Mouse (Mus musculus): ENCODE measurements around the gene Tbc1d5. TPM values are rescaled to one million over a fixed set of nuclear protein-coding genes. Genes with fewer than 3 reads are reported as not detected.

Gene Tbc1d5
- polyA plus RNA-seq, 1 experiment = 16.4 TPM

GRCm38 (mm10) chr17:50814089-50814488 lies 365.1 kb downstream of the Tbc1d5 start:
- H3K27ac ChIP-seq (ENCODE audit: insufficient read depth, low read length) = no peak overlapping the region
- no peaks in the 10 kb centered on the region for H3K9me3 ChIP-seq (replicated peaks; ENCODE audit: control insufficient read depth, insufficient read depth, low read length, poor library complexity, severe bottlenecking)

GRCm38 (mm10) chr17:50813580-50813979 lies 365.6 kb downstream of the Tbc1d5 start:
- no peak overlapping the region for H3K4me3 ChIP-seq (ENCODE audit: low read depth, low read length)
- no peak overlapping the region for H3K9ac ChIP-seq (ENCODE audit: low read depth, poor library complexity, severe bottlenecking)
- H3K27ac ChIP-seq (ENCODE audit: insufficient read depth, low read length) = no peak overlapping the region
- H3K27me3 ChIP-seq (ENCODE audit: control insufficient read depth, insufficient read depth, low read length, poor library complexity, severe bottlenecking) = no peaks in the 10 kb centered on the region
- no peaks in the 10 kb centered on the region for H3K36me3 ChIP-seq (ENCODE audit: control insufficient read depth, insufficient read depth, low read length, poor library complexity, severe bottlenecking)
- no peak for TF ChIP-seq POLR2A (IDR thresholded peaks at IDR 0.05; ENCODE audit: insufficient read depth, low read length)
- TF ChIP-seq EP300 (IDR thresholded peaks at IDR 0.05; ENCODE audit: insufficient read depth, low read depth, low read length) = no peak
- no peak for TF ChIP-seq CTCF (IDR thresholded peaks at IDR 0.05; ENCODE audit: low read depth, low read length)
- H3K9me3 ChIP-seq (replicated peaks; ENCODE audit: control insufficient read depth, insufficient read depth, low read length, poor library complexity, severe bottlenecking) = no peaks in the 10 kb centered on the region
- no peaks in the 10 kb centered on the region for H3K4me1 ChIP-seq (ENCODE audit: control insufficient read depth, insufficient read depth, low read length)

More at GRCm38 (mm10) chr17:50814089-50814488, 365.1 kb downstream of the Tbc1d5 start:
- no peaks in the 10 kb centered on the region for H3K27me3 ChIP-seq (ENCODE audit: control insufficient read depth, insufficient read depth, low read length, poor library complexity, severe bottlenecking)
- no peaks in the 10 kb centered on the region for H3K4me1 ChIP-seq (ENCODE audit: control insufficient read depth, insufficient read depth, low read length)
- TF ChIP-seq POLR2A (IDR thresholded peaks at IDR 0.05; ENCODE audit: insufficient read depth, low read length) (no peak), CTCF (IDR thresholded peaks at IDR 0.05; ENCODE audit: low read depth, low read length) (peak; percentile 13), EP300 (IDR thresholded peaks at IDR 0.05; ENCODE audit: insufficient read depth, low read depth, low read length) (no peak)
- no peaks in the 10 kb centered on the region for H3K36me3 ChIP-seq (ENCODE audit: control insufficient read depth, insufficient read depth, low read length, poor library complexity, severe bottlenecking)
- no peak overlapping the region for H3K9ac ChIP-seq (ENCODE audit: low read depth, poor library complexity, severe bottlenecking)
- H3K4me3 ChIP-seq (ENCODE audit: low read depth, low read length) = no peak overlapping the region

GRCm38 (mm10) chr17:50805631-50806030 lies 373.5 kb downstream of the Tbc1d5 start:
- Histone ChIP-seq H3K27me3 (ENCODE audit: control insufficient read depth, insufficient read depth, low read length, poor library complexity, severe bottlenecking) (no peaks in the 10 kb centered on the region), H3K4me3 (ENCODE audit: low read depth, low read length) (no peak overlapping the region), H3K4me1 (ENCODE audit: control insufficient read depth, insufficient read depth, low read length) (no peaks in the 10 kb centered on the region), H3K27ac (ENCODE audit: insufficient read depth, low read length) (no peak overlapping the region), H3K9ac (ENCODE audit: low read depth, poor library complexity, severe bottlenecking) (no peak overlapping the region), H3K36me3 (ENCODE audit: control insufficient read depth, insufficient read depth, low read length, poor library complexity, severe bottlenecking) (no peaks in the 10 kb centered on the region), H3K9me3 (replicated peaks; ENCODE audit: control insufficient read depth, insufficient read depth, low read length, poor library complexity, severe bottlenecking) (no peaks in the 10 kb centered on the region)
- TF ChIP-seq CTCF (IDR thresholded peaks at IDR 0.05; ENCODE audit: low read depth, low read length) (no peak), EP300 (IDR thresholded peaks at IDR 0.05; ENCODE audit: insufficient read depth, low read depth, low read length) (no peak), POLR2A (IDR thresholded peaks at IDR 0.05; ENCODE audit: insufficient read depth, low read length) (no peak)

GRCm38 (mm10) chr17:50803234-50803633 lies 375.9 kb downstream of the Tbc1d5 start:
- H3K27ac ChIP-seq (ENCODE audit: insufficient read depth, low read length) = no peak overlapping the region
- no peaks in the 10 kb centered on the region for H3K27me3 ChIP-seq (ENCODE audit: control insufficient read depth, insufficient read depth, low read length, poor library complexity, severe bottlenecking)
- H3K9ac ChIP-seq (ENCODE audit: low read depth, poor library complexity, severe bottlenecking) = no peak overlapping the region
- H3K36me3 ChIP-seq (ENCODE audit: control insufficient read depth, insufficient read depth, low read length, poor library complexity, severe bottlenecking) = no peaks in the 10 kb centered on the region
- H3K4me1 ChIP-seq (ENCODE audit: control insufficient read depth, insufficient read depth, low read length) = no peaks in the 10 kb centered on the region
- no peaks in the 10 kb centered on the region for H3K9me3 ChIP-seq (replicated peaks; ENCODE audit: control insufficient read depth, insufficient read depth, low read length, poor library complexity, severe bottlenecking)
- no peak overlapping the region for H3K4me3 ChIP-seq (ENCODE audit: low read depth, low read length)
- no peak for TF ChIP-seq CTCF (IDR thresholded peaks at IDR 0.05; ENCODE audit: low read depth, low read length)
- TF ChIP-seq EP300 (IDR thresholded peaks at IDR 0.05; ENCODE audit: insufficient read depth, low read depth, low read length) = no peak
- no peak for TF ChIP-seq POLR2A (IDR thresholded peaks at IDR 0.05; ENCODE audit: insufficient read depth, low read length)

- no peak overlapping the region for H3K4me3 ChIP-seq (ENCODE audit: low read depth, low read length)
- H3K9me3 ChIP-seq (replicated peaks; ENCODE audit: control insufficient read depth, insufficient read depth, low read length, poor library complexity, severe bottlenecking) = no peaks in the 10 kb centered on the region
Measured at GRCm38 (mm10) chr17:50802380-50802779, 376.8 kb downstream of the Tbc1d5 start.

GRCm38 (mm10) chr17:50795445-50796095 lies 383.6 kb downstream of the Tbc1d5 start:
- peak; percentile 11 for TF ChIP-seq CTCF (IDR thresholded peaks at IDR 0.05; ENCODE audit: low read depth, low read length)
- no peak for TF ChIP-seq EP300 (IDR thresholded peaks at IDR 0.05; ENCODE audit: insufficient read depth, low read depth, low read length)
- Histone ChIP-seq H3K27me3 (ENCODE audit: control insufficient read depth, insufficient read depth, low read length, poor library complexity, severe bottlenecking) (no peaks in the 10 kb centered on the region), H3K9ac (ENCODE audit: low read depth, poor library complexity, severe bottlenecking) (no peak overlapping the region), H3K4me3 (ENCODE audit: low read depth, low read length) (no peak overlapping the region), H3K4me1 (ENCODE audit: control insufficient read depth, insufficient read depth, low read length) (no peaks in the 10 kb centered on the region), H3K9me3 (replicated peaks; ENCODE audit: control insufficient read depth, insufficient read depth, low read length, poor library complexity, severe bottlenecking) (no peaks in the 10 kb centered on the region), H3K36me3 (ENCODE audit: control insufficient read depth, insufficient read depth, low read length, poor library complexity, severe bottlenecking) (no peaks in the 10 kb centered on the region), H3K27ac (ENCODE audit: insufficient read depth, low read length) (no peak overlapping the region)

More at GRCm38 (mm10) chr17:50802380-50802779, 376.8 kb downstream of the Tbc1d5 start:
- TF ChIP-seq EP300 (IDR thresholded peaks at IDR 0.05; ENCODE audit: insufficient read depth, low read depth, low read length) = no peak
- no peak for TF ChIP-seq CTCF (IDR thresholded peaks at IDR 0.05; ENCODE audit: low read depth, low read length)
- TF ChIP-seq POLR2A (IDR thresholded peaks at IDR 0.05; ENCODE audit: insufficient read depth, low read length) = no peak
- Histone ChIP-seq H3K9ac (ENCODE audit: low read depth, poor library complexity, severe bottlenecking) (no peak overlapping the region), H3K27ac (ENCODE audit: insufficient read depth, low read length) (no peak overlapping the region), H3K4me1 (ENCODE audit: control insufficient read depth, insufficient read depth, low read length) (no peaks in the 10 kb centered on the region), H3K36me3 (ENCODE audit: control insufficient read depth, insufficient read depth, low read length, poor library complexity, severe bottlenecking) (no peaks in the 10 kb centered on the region), H3K27me3 (ENCODE audit: control insufficient read depth, insufficient read depth, low read length, poor library complexity, severe bottlenecking) (no peaks in the 10 kb centered on the region)

Measured in ES-Bruce4 (cell line).